Mouse (Mus musculus): ENCODE results near the gene Bmp2k.

The Bmp2k gene

GRCm38 (mm10) chr5:97054801-97055200, 57.3 kb downstream of the Bmp2k start:
- DNase-seq (ENCODE audit: low read depth, low spot score), result no peak

- DNase-seq (ENCODE audit: low read depth, low spot score), result peak; percentile 68
Observed at GRCm38 (mm10) chr5:97055511-97056068, 58.1 kb downstream of the Bmp2k start.

GRCm38 (mm10) chr5:97056359-97056758, 58.9 kb downstream of the Bmp2k start:
- DNase-seq (ENCODE audit: low read depth, low spot score), result no peak

- DNase-seq (ENCODE audit: low read depth, low spot score), result no peak
Observed at GRCm38 (mm10) chr5:97056791-97057450, 59.4 kb downstream of the Bmp2k start.

GRCm38 (mm10) chr5:97060864-97061263, 63.4 kb downstream of the Bmp2k start:
- no peak for DNase-seq (ENCODE audit: low read depth, low spot score)

GRCm38 (mm10) chr5:97062041-97062440, 64.6 kb downstream of the Bmp2k start:
- DNase-seq (ENCODE audit: low read depth, low spot score), result no peak

GRCm38 (mm10) chr5:97065746-97066145, 68.3 kb downstream of the Bmp2k start:
- no peak for DNase-seq (ENCODE audit: low read depth, low spot score)

- DNase-seq (ENCODE audit: low read depth, low spot score), result no peak
Observed at GRCm38 (mm10) chr5:97075476-97076151, 78.1 kb downstream of the Bmp2k start.

GRCm38 (mm10) chr5:97076167-97076566, 78.7 kb downstream of the Bmp2k start:
- DNase-seq (ENCODE audit: low read depth, low spot score), result no peak

- DNase-seq (ENCODE audit: low read depth, low spot score), result no peak
Observed at GRCm38 (mm10) chr5:97077676-97078075, 80.2 kb downstream of the Bmp2k start.

GRCm38 (mm10) chr5:97078641-97079040, 81.2 kb downstream of the Bmp2k start:
- DNase-seq (ENCODE audit: low read depth, low spot score), result no peak

- peak; percentile 37 for DNase-seq (ENCODE audit: low read depth, low spot score)
Observed at GRCm38 (mm10) chr5:97081481-97081880, 84.0 kb downstream of the Bmp2k start.

GRCm38 (mm10) chr5:97083701-97084100, 86.2 kb downstream of the Bmp2k start:
- no peak for DNase-seq (ENCODE audit: low read depth, low spot score)

GRCm38 (mm10) chr5:97084541-97084940, 87.1 kb downstream of the Bmp2k start:
- DNase-seq (ENCODE audit: low read depth, low spot score), result no peak

GRCm38 (mm10) chr5:97085071-97085470, 87.6 kb downstream of the Bmp2k start:
- no peak for DNase-seq (ENCODE audit: low read depth, low spot score)

GRCm38 (mm10) chr5:97087030-97087630, 89.6 kb downstream of the Bmp2k start:
- peak; percentile 66 for DNase-seq (ENCODE audit: low read depth, low spot score)

GRCm38 (mm10) chr5:97087746-97088145, 90.3 kb downstream of the Bmp2k start:
- DNase-seq (ENCODE audit: low read depth, low spot score), result no peak

GRCm38 (mm10) chr5:97088231-97088630, 90.7 kb downstream of the Bmp2k start:
- no peak for DNase-seq (ENCODE audit: low read depth, low spot score)

- no peak for DNase-seq (ENCODE audit: low read depth, low spot score)
Observed at GRCm38 (mm10) chr5:97089426-97089825, 91.9 kb downstream of the Bmp2k start.

GRCm38 (mm10) chr5:97090034-97090784, 92.7 kb downstream of the Bmp2k start:
- DNase-seq (ENCODE audit: low read depth, low spot score), result peak; percentile 92

- DNase-seq (ENCODE audit: low read depth, low spot score), result peak; percentile 26
Observed at GRCm38 (mm10) chr5:97092970-97093369, 95.5 kb downstream of the Bmp2k start.

GRCm38 (mm10) chr5:97095335-97095734, 97.8 kb downstream of the Bmp2k start:
- DNase-seq (ENCODE audit: low read depth, low spot score), result peak; percentile 25
